Mouse (Mus musculus) ES-E14 (cell line): ENCODE results near the gene Sfn.

Experiments
- CHD2 ChIP-seq: IDR thresholded peaks from 2 replicates; pipeline ENCODE4 v1.6.1; 2014; ENCODE audit warnings: mild to moderate bottlenecking, low read depth, low read length, inconsistent platforms
- HCFC1 ChIP-seq: IDR thresholded peaks from 2 replicates; pipeline ENCODE4 v1.6.1; 2012; ENCODE audit warnings: low read length, inconsistent platforms, borderline replicate concordance; ENCODE audit not compliant: insufficient read depth
- MAFK ChIP-seq: IDR thresholded peaks from 2 replicates; pipeline ENCODE4 v1.6.1; 2014; ENCODE audit warnings: mild to moderate bottlenecking, low read depth, low read length, inconsistent platforms; ENCODE audit not compliant: insufficient read depth
- ZC3H11A ChIP-seq: IDR thresholded peaks from 2 replicates; pipeline ENCODE4 v1.6.1; 2012; ENCODE audit warnings: low read depth, mild to moderate bottlenecking, inconsistent platforms, low read length, borderline replicate concordance
- ZNF384 ChIP-seq: IDR thresholded peaks from 2 replicates; pipeline ENCODE4 v1.6.1; 2012; ENCODE audit warnings: low read depth, low read length, inconsistent platforms

GRCm38 (mm10) chr4:133629191-133629590 lies 27.2 kb upstream of the Sfn start:
- TF ChIP-seq MAFK (no peak), ZC3H11A (no peak), ZNF384 (no peak), HCFC1 (no peak), CHD2 (no peak)
